Mouse (Mus musculus) gastrocnemius, postnatal 4 days (tissue): ENCODE measurements at regions not wholly inside any gene's neighbourhood (a gene's known extent, or its start where the extent isn't known, plus 50 kb on each side); places are given as distances from the start of the nearest gene placed in this dataset.

Experiments used
- DNase-seq, 2 experiments: peaks; one replicate each; pipeline ENCODE4 v3.0.0; 2021 to 2022; ENCODE audit warnings: low spot score in 2 of 2, mixed read lengths in 2 of 2

DNA sequence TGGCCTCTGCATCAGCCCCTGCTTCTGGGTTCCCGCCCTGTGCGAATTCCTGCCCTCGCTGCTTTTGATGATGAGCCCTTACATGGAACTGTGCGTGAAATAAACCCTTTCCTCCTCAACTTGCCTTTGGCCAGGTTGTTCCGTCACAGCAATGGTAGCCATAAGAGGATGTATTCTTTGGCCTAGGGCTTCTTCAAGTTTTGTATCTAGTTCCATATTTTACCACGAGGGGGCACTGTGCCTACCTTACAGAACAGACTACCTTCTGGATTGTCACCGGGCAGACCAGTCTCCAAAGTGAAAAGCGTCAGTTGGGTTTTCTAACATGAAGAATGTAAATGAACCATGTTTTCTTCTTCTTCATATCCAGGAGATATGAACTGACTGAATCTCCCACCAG is 58.7 kb upstream of the Prkcq start:
- peak in 1 of 2 experiments; percentile 22 for DNase-seq

DNA sequence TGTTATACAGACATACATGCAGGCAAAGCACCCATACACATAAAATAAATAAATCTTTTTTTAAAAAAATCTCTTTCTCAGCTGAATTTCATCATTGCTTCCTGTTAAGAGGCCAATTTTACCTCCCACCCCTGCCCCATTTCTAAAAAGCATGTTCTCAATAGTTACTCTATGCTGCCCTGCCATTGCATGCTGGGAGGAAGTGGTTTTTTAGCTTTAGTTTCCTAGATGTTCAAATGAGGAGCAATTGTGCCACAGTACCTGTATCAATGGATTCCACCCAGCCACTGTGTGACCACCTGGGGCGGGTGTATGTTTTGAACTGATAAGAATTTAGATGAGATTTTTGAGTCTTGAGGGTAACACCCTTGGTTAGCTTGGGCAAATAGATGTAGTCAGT is 53.3 kb upstream of the Prkcq start:
- no peak for DNase-seq

DNA sequence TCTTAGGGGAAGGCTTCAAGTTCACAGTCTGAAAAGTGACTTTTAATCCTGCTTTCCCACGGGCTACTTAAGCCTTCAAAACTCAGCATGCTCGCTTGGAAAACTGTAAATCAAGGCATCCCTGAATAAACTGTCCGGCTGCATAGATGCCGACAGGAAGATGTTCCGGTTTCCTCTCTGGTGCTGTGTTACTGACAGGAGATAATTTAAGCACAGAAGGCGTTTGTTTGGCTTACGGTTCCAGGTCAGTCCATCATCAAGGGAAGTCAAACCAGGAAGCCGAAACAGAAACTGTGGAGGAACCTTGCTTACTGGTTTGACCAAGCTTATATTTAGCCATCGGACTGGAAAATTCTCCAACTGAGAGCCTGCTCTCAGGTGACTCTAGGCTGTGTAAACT is 52.6 kb upstream of the Prkcq start:
- DNase-seq = no peak
